Mouse (Mus musculus) heart, postnatal 0 days (tissue): Measurements from ENCODE around the gene Enoph1.

Experiments used
- CTCF ChIP-seq: IDR thresholded peaks from 2 replicates; pipeline ENCODE4 v1.5.1; 2016; ENCODE audit warnings: antibody characterized with exemption, control low read depth, low read depth
- EP300 ChIP-seq: IDR thresholded peaks from 2 replicates; pipeline ENCODE4 v1.6.1; 2016; ENCODE audit warnings: antibody characterized with exemption, low read depth

GRCm38 (mm10) chr5:100007040-100007375, 32.8 kb upstream of the Enoph1 start:
- TF ChIP-seq CTCF (no peak), EP300 (no peak)
